Mouse (Mus musculus) intestine, postnatal 0 days (tissue): ENCODE measurements around the gene Zfp868. TPM values are rescaled to one million over a fixed set of nuclear protein-coding genes. Genes with fewer than 3 reads are reported as not detected.
"Not testable (repeated sequence)": the region's sequence is repeated elsewhere in the genome, so short reads cannot be mapped to it uniquely, and the experiment has no call there.

ENCODE experiments used
- ATAC-seq: fragments of 200-750 bp; cut with Nextera tagmentation; 2 replicates; pipeline ENCODE4 v1.8.0; 2017; ENCODE audit warnings: mild to moderate bottlenecking, moderate TSS enrichment, moderate library complexity
- H3K27ac ChIP-seq: fragments of 300-500 bp; sonication (generic); 2 replicates; pipeline ENCODE4 v1.5.1; 2014; ENCODE audit warnings: mild to moderate bottlenecking, low read depth, low read length, moderate library complexity
- H3K27me3 ChIP-seq: fragments of 300-500 bp; sonication (generic); replicated peaks from 2 replicates; pipeline ENCODE4 v1.6.1; 2014; ENCODE audit warnings: low read length, mixed read lengths; ENCODE audit not compliant: control insufficient read depth, insufficient read depth
- H3K36me3 ChIP-seq: fragments of 300-500 bp; sonication (generic); 2 replicates; pipeline ENCODE4 v1.6.1; 2014; ENCODE audit warnings: mild to moderate bottlenecking, moderate library complexity; ENCODE audit not compliant: control insufficient read depth, insufficient read depth
- H3K4me1 ChIP-seq: fragments of 300-500 bp; sonication (generic); replicated peaks from 2 replicates; pipeline ENCODE4 v1.6.1; 2014; ENCODE audit warnings: antibody characterized with exemption, low read length, mixed read lengths; ENCODE audit not compliant: control insufficient read depth, insufficient read depth
- H3K4me2 ChIP-seq: fragments of 300-500 bp; sonication (generic); replicated peaks from 2 replicates; pipeline ENCODE4 v1.6.1; 2014; ENCODE audit warnings: low read depth, mild to moderate bottlenecking, moderate library complexity
- H3K4me3 ChIP-seq: fragments of 300-500 bp; sonication (generic); 2 replicates; pipeline ENCODE4 v1.5.1; 2014; ENCODE audit warnings: low read depth, low read length
- H3K9ac ChIP-seq: fragments of 300-500 bp; sonication (generic); 2 replicates; pipeline ENCODE4 v1.6.1; 2014; ENCODE audit warnings: mild to moderate bottlenecking, low read depth, low read length
- H3K9me3 ChIP-seq: fragments of 300-500 bp; sonication (generic); 2 replicates; pipeline ENCODE4 v1.6.1; 2016; ENCODE audit warnings: mixed run types; ENCODE audit not compliant: control insufficient read depth
- CTCF ChIP-seq: sonication (generic); IDR thresholded peaks from 2 replicates; pipeline ENCODE4 v1.5.1; 2016; ENCODE audit warnings: low read depth, mild to moderate bottlenecking, control low read depth, antibody characterized with exemption, moderate library complexity
- WGBS: fragments of 180-500 bp; shearing (Covaris S2); extraction: QIAGEN DNeasy Blood & Tissue Kit; methylation state at CpG from one replicate; pipeline ENCODE4 v1.1.7; 2014; 5-methylcytosine and 5-hydroxymethylcytosine counted together
- polyA plus RNA-seq: library from polyadenylated mRNA; unstranded; fragments of >200 nt; fragmentation: Nextera tagmentation; extraction: Ambion mirVana; gene quantifications from 2 replicates; pipeline ENCODE4 v1.2.1, GENCODE M21; 2015

The Zfp868 gene
- polyA plus RNA-seq = 8.4 and 10.0 TPM in 2 replicates

GRCm38 (mm10) chr8:69625095-69625789 is at the start of gene Zfp868:
Gene Zfp868, minus strand, starts transcription at chr8:69625548.
- Histone ChIP-seq H3K9ac (peak within 1 kb of the TSS; percentile 94), H3K27ac (peak within 1 kb of the TSS; percentile 99), H3K36me3 (no peaks in the 10 kb centered on the region), H3K9me3 (no peaks in the 10 kb centered on the region), H3K27me3 (no peaks in the 10 kb centered on the region), H3K4me3 (peak within 1 kb of the TSS; percentile 68), H3K4me2 (peak within 1 kb of the TSS; percentile 69), H3K4me1 (no peaks in the 10 kb centered on the region; the same call in 1 of the 2 replicates)
- peak; percentile 100 for ATAC-seq
- peak; percentile 87 for TF ChIP-seq CTCF
- under 1% methylated on average over 36 of the region's 41 CpGs for WGBS

GRCm38 (mm10) chr8:69665051-69665450 is 39.7 kb upstream of the Zfp868 start:
- H3K27me3 ChIP-seq, H3K4me3 ChIP-seq, H3K4me2 ChIP-seq, H3K27ac ChIP-seq, H3K36me3 ChIP-seq, H3K9ac ChIP-seq, ATAC-seq, H3K9me3 ChIP-seq, H3K4me1 ChIP-seq: not testable (repeated sequence)
- 62% methylated on average over 2 of the region's 2 CpGs for whole genome bisulfite sequencing

GRCm38 (mm10) chr8:69661294-69661693 is 35.9 kb upstream of the Zfp868 start:
- Histone ChIP-seq H3K9me3 (peaks cover 4% of the 10 kb centered on the region; the same call in 1 of the 2 replicates), H3K9ac (no peak overlapping the region), H3K4me1 (no peaks in the 10 kb centered on the region), H3K27me3 (no peaks in the 10 kb centered on the region), H3K4me2 (no peak overlapping the region), H3K4me3 (no peak overlapping the region), H3K36me3 (0 out of 2 replicates have a peak, but pooled peaks cover 3% of the 10 kb centered on the region), H3K27ac (no peak overlapping the region)
- peak; percentile 54; the same call in 1 of the 2 replicates for ATAC-seq
- no peak for TF ChIP-seq CTCF

- H3K9me3 ChIP-seq = no peaks in the 10 kb centered on the region
- H3K27me3 ChIP-seq = no peaks in the 10 kb centered on the region
- peak within 1 kb of the TSS; percentile 68 for H3K9ac ChIP-seq
- TF ChIP-seq CTCF = no peak
- WGBS = under 1% methylated on average over 55 of the region's 55 CpGs
- H3K4me1 ChIP-seq = no peaks in the 10 kb centered on the region
- ATAC-seq = peak; percentile 99
- H3K4me2 ChIP-seq = peak within 1 kb of the TSS; percentile 90
- H3K36me3 ChIP-seq = no peaks in the 10 kb centered on the region
- H3K4me3 ChIP-seq = peak within 1 kb of the TSS; percentile 58
- H3K27ac ChIP-seq = peak within 1 kb of the TSS; percentile 87
These were observed 29.1 kb upstream of the Zfp868 start, which contains the start of gene Zfp964 for GRCm38 (mm10) chr8:69654358-69654981. Gene Zfp964, plus strand, starts transcription at chr8:69654479.

GRCm38 (mm10) chr8:69653808-69654357 is 28.5 kb upstream of the Zfp868 start:
- Histone ChIP-seq H3K9me3 (no peaks in the 10 kb centered on the region), H3K36me3 (no peaks in the 10 kb centered on the region), H3K4me2 (peak overlapping the region; percentile 90), H3K9ac (no peak overlapping the region), H3K27ac (no peak overlapping the region), H3K27me3 (no peaks in the 10 kb centered on the region), H3K4me1 (no peaks in the 10 kb centered on the region), H3K4me3 (peak overlapping the region; percentile 58)
- WGBS = 42% methylated on average over 10 of the region's 10 CpGs
- no peak for ATAC-seq
- TF ChIP-seq CTCF = no peak

GRCm38 (mm10) chr8:69618078-69618477 is 7.3 kb downstream of the Zfp868 start:
- H3K9me3 ChIP-seq = no peaks in the 10 kb centered on the region
- no peak overlapping the region for H3K4me3 ChIP-seq
- peaks cover 18% of the 10 kb centered on the region for H3K36me3 ChIP-seq
- WGBS = 82% methylated on average over 1 of the region's 1 CpGs
- no peak for ATAC-seq
- no peaks in the 10 kb centered on the region for H3K4me1 ChIP-seq
- H3K4me2 ChIP-seq = no peak overlapping the region
- no peak overlapping the region for H3K27ac ChIP-seq
- TF ChIP-seq CTCF = no peak
- no peaks in the 10 kb centered on the region for H3K27me3 ChIP-seq
- H3K9ac ChIP-seq = no peak overlapping the region
